Comparison of ENCODE assay signal across 22 mouse cellular contexts in genomic region chr10:21357986-21358385, GRCm38 (mm10). TPM values are rescaled to one million over a fixed set of nuclear protein-coding genes. Genes with fewer than 3 reads are reported as not detected.
"Had no signal": no experiment of that assay in that cellular context is flagged by ENCODE, and none has a peak within 500 bp of the region (broad histone marks: within the 10 kb centered on the region; RNA-seq: fewer than 3 reads in every experiment).

No protein-coding gene starts in this region.

- DNase-seq: kidney, adult 9 months; kidney, postnatal 14 days; kidney, postnatal 4 days; layer of hippocampus, adult 9-11 months; liver; liver, embryonic 13.5 days; lung, postnatal 10 days; lung, postnatal 36 days; thymus, adult 2 months; thymus, postnatal 14 days; thymus, postnatal 4 days had no signal

- H3K27ac ChIP-seq: layer of hippocampus, adult 2 months; limb, embryonic 10.5 days; limb, embryonic 13.5 days; liver, embryonic 13.5 days; lung, embryonic 15.5 days; midbrain, embryonic 10.5 days; midbrain, embryonic 13.5 days; stomach, postnatal 0 days had no signal

- H3K27me3 ChIP-seq: limb, embryonic 13.5 days; liver, embryonic 13.5 days; lung, embryonic 15.5 days; megakaryocyte, embryonic 14.5 days; midbrain, embryonic 13.5 days had no signal

- H3K9me3 ChIP-seq: limb, embryonic 10.5 days; limb, embryonic 13.5 days; liver, embryonic 13.5 days; lung, embryonic 15.5 days; megakaryocyte, embryonic 14.5 days; midbrain, embryonic 10.5 days; midbrain, embryonic 13.5 days had no signal

- H3K9ac ChIP-seq: limb, embryonic 13.5 days; liver, embryonic 13.5 days; lung, embryonic 15.5 days; midbrain, embryonic 13.5 days had no signal

- ATAC-seq: midbrain, embryonic 13.5 days; midbrain, embryonic 16.5 days had no signal

- H3K4me2 ChIP-seq: limb, embryonic 13.5 days; liver, embryonic 13.5 days; lung, embryonic 15.5 days; midbrain, embryonic 13.5 days had no signal

- H3K4me3 ChIP-seq: layer of hippocampus, adult 2 months; limb, embryonic 10.5 days; limb, embryonic 13.5 days; liver, embryonic 13.5 days; lung, embryonic 15.5 days; megakaryocyte, embryonic 14.5 days; midbrain, embryonic 10.5 days; midbrain, embryonic 13.5 days had no signal

- H3K4me1 ChIP-seq: limb, embryonic 10.5 days; limb, embryonic 13.5 days; lung, embryonic 15.5 days; midbrain, embryonic 10.5 days; midbrain, embryonic 13.5 days had no signal

RNA-seq across cellular contexts. Expression of gene Aldh8a1, which starts 19.1 kb away (rescaled TPM):
- polyA plus RNA-seq: midbrain, embryonic 16.5 days; neural tube, embryonic 11.5 days; small intestine, adult 2 months had no signal
